Mouse (Mus musculus): ENCODE measurements around the gene Olfr206. TPM values are rescaled to one million over a fixed set of nuclear protein-coding genes. Genes with fewer than 3 reads are reported as not detected.

Gene Olfr206
- not detected in 2 replicates for polyA plus RNA-seq (2012; rRNA removed)

GRCm38 (mm10) chr16:59349146-59349545 lies at the start of gene Olfr206:
TSS of gene Olfr206 (minus strand) at chr16:59349246.

DNA sequence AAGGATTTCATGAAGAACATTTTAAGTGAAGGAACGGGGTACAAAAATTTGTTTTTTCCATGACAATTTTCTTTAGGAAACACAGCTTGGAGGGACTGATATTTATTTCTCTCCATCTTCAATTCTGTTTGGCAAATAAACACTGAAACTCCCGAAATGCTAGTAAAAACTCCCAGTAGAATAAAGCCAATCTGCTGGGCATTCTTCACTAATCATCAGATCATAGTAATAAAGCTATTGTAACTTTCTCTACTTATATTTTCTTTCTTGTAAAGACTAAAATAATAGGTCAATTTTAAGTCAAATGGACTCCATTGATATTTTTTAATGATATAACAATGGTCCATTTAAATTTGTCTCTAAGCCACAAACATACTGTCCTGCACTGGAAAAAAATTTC lies 14.8 kb upstream of the Olfr206 start, which contains the start of gene Olfr209:
Olfr209 (minus strand) TSS at position 101 of the 400 bp plus-strand sequence.

DNA sequence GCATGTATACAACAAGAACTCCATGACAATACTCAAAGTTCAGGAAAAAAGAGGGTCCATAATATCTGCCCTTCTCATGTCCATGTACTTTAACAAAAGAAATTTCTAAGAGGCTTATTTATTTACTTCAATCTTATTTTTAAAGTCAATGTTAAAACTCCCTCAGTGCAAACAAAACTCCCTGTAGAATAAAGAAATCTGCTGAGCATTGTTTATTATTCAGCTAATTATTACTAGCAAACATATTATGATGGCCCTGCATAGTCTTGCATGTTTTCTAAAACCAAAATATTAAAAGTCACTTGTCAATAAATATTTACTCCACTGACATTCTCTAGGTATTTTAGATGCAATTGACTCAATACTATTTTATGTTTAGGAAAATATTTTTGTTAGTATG lies 18.0 kb downstream of the Olfr206 start, which contains the start of gene Olfr205:
Olfr205 (minus strand) TSS at position 101 of the 400 bp plus-strand sequence.

DNA sequence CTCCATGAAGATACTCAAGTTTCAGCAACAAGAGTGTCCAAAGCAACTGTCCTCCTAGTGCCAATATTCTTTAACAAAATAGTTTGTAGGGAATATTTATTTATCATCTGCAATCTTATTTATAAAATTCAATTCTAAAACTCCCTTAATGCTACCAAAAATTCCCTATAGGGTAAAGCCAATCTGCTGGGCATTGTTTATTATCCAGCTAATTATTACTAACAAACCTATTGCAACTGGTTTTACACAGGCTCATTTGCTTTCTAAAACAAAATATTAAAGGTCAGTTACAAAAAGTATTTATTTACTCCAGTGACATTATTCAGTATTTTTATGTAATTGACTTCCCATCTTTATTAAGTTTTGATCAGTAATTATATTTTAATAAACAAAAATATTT lies 30.9 kb downstream of the Olfr206 start, which contains the start of gene Olfr204:
Olfr204 (minus strand) TSS at position 101 of the 400 bp plus-strand sequence.

DNA sequence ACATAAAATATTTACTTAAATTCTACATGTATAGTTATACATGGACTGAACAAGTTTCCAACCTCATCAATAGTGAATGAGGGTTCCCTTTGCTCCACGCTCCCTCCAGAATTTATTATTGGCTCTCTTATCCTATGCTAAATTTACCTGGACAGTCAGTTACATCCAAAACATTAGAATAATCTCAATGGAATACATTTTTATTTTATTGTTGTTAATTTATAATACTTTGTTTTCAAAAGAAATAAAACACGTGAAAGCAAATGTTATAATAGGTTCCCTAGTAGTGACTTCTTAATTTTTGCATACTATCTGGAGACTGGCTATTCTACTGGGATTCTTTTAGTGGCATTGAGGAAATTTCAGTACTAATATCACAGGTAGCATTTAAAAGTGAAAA lies 50.5 kb downstream of the Olfr206 start, which contains the start of gene Olfr203:
Olfr203 (plus strand) TSS at position 301 of the 400 bp plus-strand sequence.

Other genes starting within 250 kb of the Olfr206 start
- not detected in 2 replicates for gene Olfr193, start 237.4 kb downstream of the Olfr206 start, polyA plus RNA-seq (2012; rRNA removed)
- not detected in 2 replicates for gene Olfr194, start 228.2 kb downstream of the Olfr206 start, polyA plus RNA-seq (2012; rRNA removed)
- gene Olfr195, start 202.2 kb downstream of the Olfr206 start, polyA plus RNA-seq (2012; rRNA removed) = not detected in 2 replicates
- gene Olfr196, start 178.8 kb downstream of the Olfr206 start, polyA plus RNA-seq (2012; rRNA removed) = not detected in 2 replicates
- gene Olfr198, start 145.7 kb downstream of the Olfr206 start, polyA plus RNA-seq (2012; rRNA removed) = not detected in 2 replicates
- not detected in 2 replicates for gene Olfr199, start 129.5 kb downstream of the Olfr206 start, polyA plus RNA-seq (2012; rRNA removed)
- gene Olfr201, start 76.6 kb downstream of the Olfr206 start, polyA plus RNA-seq (2012; rRNA removed) = not detected in 2 replicates
- gene Olfr202, start 62.5 kb downstream of the Olfr206 start, polyA plus RNA-seq (2012; rRNA removed) = not detected in 2 replicates
- gene Olfr203, start 50.4 kb downstream of the Olfr206 start, polyA plus RNA-seq (2012; rRNA removed) = not detected in 2 replicates
- gene Olfr204, start 31.0 kb downstream of the Olfr206 start, polyA plus RNA-seq (2012; rRNA removed) = not detected in 2 replicates
- gene Olfr205, start 18.1 kb downstream of the Olfr206 start, polyA plus RNA-seq (2012; rRNA removed) = not detected in 2 replicates
- not detected in 2 replicates for gene Olfr209, start 14.7 kb upstream of the Olfr206 start, polyA plus RNA-seq (2012; rRNA removed)
- not detected in 2 replicates for gene Gabrr3, start 58.1 kb upstream of the Olfr206 start, polyA plus RNA-seq (2012; rRNA removed)
- gene Riox2, start 122.5 kb upstream of the Olfr206 start, polyA plus RNA-seq (2012; rRNA removed) = 4.3 and 6.8 TPM in 2 replicates